Mouse (Mus musculus) heart, adult 2 months (tissue): Measurements from ENCODE around the gene Ssb. TPM values are rescaled to one million over a fixed set of nuclear protein-coding genes. Genes with fewer than 3 reads are reported as not detected.
"Not testable (repeated sequence)": the region's sequence is repeated elsewhere in the genome, so short reads cannot be mapped to it uniquely, and the experiment has no call there.

Source experiments
- DNase-seq, 2 experiments: peaks; one replicate each; pipeline ENCODE4 v3.0.0; 2021
- H3K27ac ChIP-seq: fragments of 200-600 bp; 2 replicates; pipeline ENCODE4 v1.8.1; 2022
- H3K27me3 ChIP-seq: fragments of 200-500 bp; 2 replicates; pipeline ENCODE4 v1.6.1; 2012; ENCODE audit warnings: mild to moderate bottlenecking, low read length, inconsistent platforms, mixed read lengths; ENCODE audit not compliant: control insufficient read depth, insufficient read depth
- H3K36me3 ChIP-seq: fragments of 200-500 bp; 2 replicates; pipeline ENCODE4 v1.6.1; 2012; ENCODE audit warnings: low read length, inconsistent platforms; ENCODE audit not compliant: control insufficient read depth, insufficient read depth
- H3K4me1 ChIP-seq: fragments of 200-500 bp; 2 replicates; pipeline ENCODE4 v1.6.1; 2011; ENCODE audit warnings: low read length; ENCODE audit not compliant: control insufficient read depth, insufficient read depth
- H3K4me3 ChIP-seq: fragments of 200-600 bp; 2 replicates; pipeline ENCODE4 v1.8.1; 2022
- H3K79me2 ChIP-seq: fragments of 200-500 bp; replicated peaks from 2 replicates; pipeline ENCODE4 v1.6.1; 2012; ENCODE audit warnings: mild to moderate bottlenecking, inconsistent platforms, low read length, moderate library complexity, mixed read lengths; ENCODE audit not compliant: control insufficient read depth, insufficient read depth
- H3K9ac ChIP-seq: fragments of 200-500 bp; 2 replicates; pipeline ENCODE4 v1.6.1; 2012; ENCODE audit warnings: low read depth, mild to moderate bottlenecking, control low read depth, inconsistent platforms, low read length, mixed read lengths
- CTCF ChIP-seq: fragments of 200-600 bp; IDR thresholded peaks from 2 replicates; pipeline ENCODE4 v1.8.1; 2022; ENCODE audit warnings: antibody characterized with exemption, mild to moderate bottlenecking, moderate library complexity
- EP300 ChIP-seq: fragments of 200-500 bp; IDR thresholded peaks from 2 replicates; pipeline ENCODE4 v1.6.1; 2011; ENCODE audit warnings: low read depth, low read length, control low read depth; ENCODE audit not compliant: insufficient read depth
- POLR2A ChIP-seq: fragments of 200-500 bp; IDR thresholded peaks from 2 replicates; pipeline ENCODE4 v1.6.1; 2011; ENCODE audit warnings: mild to moderate bottlenecking, low read depth, low read length, control low read depth; ENCODE audit not compliant: insufficient read depth
- WGBS: fragments of 180-500 bp; shearing (Covaris S2); methylation state at CpG from one replicate; pipeline ENCODE4 v1.1.7; 2018; 5-methylcytosine and 5-hydroxymethylcytosine counted together
- intact Hi-C: fragments of 180-260 bp; cut with DNase I; formaldehyde crosslinking; loops from one replicate; pipeline ENCODE4 v1.15.1; 2025
- polyA plus RNA-seq: library from polyadenylated mRNA; depleted of rRNA; stranded (reverse); fragments of >200 nt; gene quantifications from 2 replicates; pipeline ENCODE4 v1.2.3, GENCODE M21; 2012; rRNA removed
- total RNA-seq, 2 experiments: library from RNA; stranded (reverse); gene quantifications; 2 replicates each; pipeline ENCODE4 v1.2.3; 2021

Gene Ssb
- total and polyA plus RNA-seq, 3 experiments: 4.3 to 64.0 (median 58.4) TPM

- H3K4me3 ChIP-seq: peak overlapping the region; percentile 84
- peaks cover 3% of the 10 kb centered on the region; the same call in 1 of the 2 replicates for H3K79me2 ChIP-seq
- WGBS: under 1% methylated on average over 55 of the region's 55 CpGs
- peaks cover 13% of the 10 kb centered on the region for H3K36me3 ChIP-seq
- intact Hi-C loops: loop anchor here (1.0 to 5.0 kb wide), 3 partner anchors 13 to 176 kb away; partner anchors contain the start of genes Mettl5, Ppig and Ssb
- H3K27ac ChIP-seq: peak overlapping the region; percentile 83
- TF ChIP-seq POLR2A: no peak
- TF ChIP-seq EP300: no peak
- no peak for TF ChIP-seq CTCF
- H3K9ac ChIP-seq: peak overlapping the region; percentile 99
- no peaks in the 10 kb centered on the region for H3K27me3 ChIP-seq
- peak; percentile 68 to 78 for DNase-seq
- H3K4me1 ChIP-seq: peaks cover 3% of the 10 kb centered on the region
These were observed 36.5 kb downstream of the Ssb start for GRCm38 (mm10) chr2:69897618-69898575.

- WGBS: 86% methylated on average over 3 of the region's 3 CpGs
- Histone ChIP-seq H3K79me2 (peaks cover 4% of the 10 kb centered on the region), H3K9ac (no peak overlapping the region), H3K4me3 (no peak overlapping the region), H3K27me3 (no peaks in the 10 kb centered on the region), H3K4me1 (peaks cover under 1% of the 10 kb centered on the region), H3K27ac (no peak overlapping the region), H3K36me3 (peaks cover 17% of the 10 kb centered on the region)
- DNase-seq: no peak
- intact Hi-C loops: no loop called here
- TF ChIP-seq CTCF (no peak), POLR2A (no peak), EP300 (no peak)
These were observed 42.2 kb downstream of the Ssb start for GRCm38 (mm10) chr2:69903541-69903940.

- H3K4me1 ChIP-seq, H3K9ac ChIP-seq, H3K79me2 ChIP-seq, H3K36me3 ChIP-seq, H3K27me3 ChIP-seq, H3K4me3 ChIP-seq, intact Hi-C loops, H3K27ac ChIP-seq, DNase-seq: not testable (repeated sequence)
- 85% methylated on average over 4 of the region's 4 CpGs for WGBS
These were observed 46.0 kb downstream of the Ssb start for GRCm38 (mm10) chr2:69907394-69907793.

GRCm38 (mm10) chr2:69912801-69913200, 51.4 kb downstream of the Ssb start:
- peaks cover 3% of the 10 kb centered on the region; the same call in 1 of the 2 replicates for H3K36me3 ChIP-seq
- no peak overlapping the region for H3K27ac ChIP-seq
- no peaks in the 10 kb centered on the region for H3K27me3 ChIP-seq
- no peak overlapping the region for H3K9ac ChIP-seq
- H3K79me2 ChIP-seq: peaks cover 7% of the 10 kb centered on the region
- no peaks in the 10 kb centered on the region for H3K4me1 ChIP-seq
- no peak for DNase-seq
- TF ChIP-seq EP300: no peak
- TF ChIP-seq POLR2A: no peak
- TF ChIP-seq CTCF: no peak
- intact Hi-C loops: no loop called here
- 83% methylated on average over 2 of the region's 2 CpGs for WGBS
- H3K4me3 ChIP-seq: no peak overlapping the region

GRCm38 (mm10) chr2:69917301-69917700, 55.9 kb downstream of the Ssb start:
- Histone ChIP-seq H3K9ac (no peak overlapping the region), H3K4me1 (no peaks in the 10 kb centered on the region), H3K27me3 (no peaks in the 10 kb centered on the region), H3K4me3 (no peak overlapping the region), H3K36me3 (peaks cover 5% of the 10 kb centered on the region), H3K27ac (no peak overlapping the region), H3K79me2 (0 out of 2 replicates have a peak, but pooled peaks cover 1% of the 10 kb centered on the region)
- DNase-seq: no peak
- intact Hi-C loops: no loop called here
- TF ChIP-seq POLR2A: no peak
- no peak for TF ChIP-seq EP300
- no peak for TF ChIP-seq CTCF
- 56% methylated on average over 3 of the region's 3 CpGs for WGBS

Other genes starting within 250 kb of the Ssb start
- 1 to 10 TPM; 5.1 to 5.2 TPM for gene Bbs5, start 214.4 kb upstream of the Ssb start, total RNA-seq
- 1.6 and 2.0 TPM in 2 replicates for gene Bbs5, start 214.4 kb upstream of the Ssb start, polyA plus RNA-seq
- 10 to 100 TPM; 67.3 to 75.7 TPM for gene Klhl41, start 191.4 kb upstream of the Ssb start, total RNA-seq
- gene Klhl41, start 191.4 kb upstream of the Ssb start, polyA plus RNA-seq: 19.3 and 40.7 TPM in 2 replicates
- 10 to 100 TPM; 27.1 to 33.1 TPM for gene Fastkd1, start 148.0 kb upstream of the Ssb start, total RNA-seq
- 8.8 and 17.2 TPM in 2 replicates for gene Fastkd1, start 148.0 kb upstream of the Ssb start, polyA plus RNA-seq
- 10 to 100 TPM; 35.5 to 36.2 TPM for gene Ppig, start 139.0 kb upstream of the Ssb start, total RNA-seq
- 1.7 and 4.4 TPM in 2 replicates for gene Ppig, start 139.0 kb upstream of the Ssb start, polyA plus RNA-seq
- gene Ccdc173, start 72.0 kb upstream of the Ssb start, total RNA-seq: under 1 TPM; 0.59 to 0.65 TPM
- gene Ccdc173, start 72.0 kb upstream of the Ssb start, polyA plus RNA-seq: 0.12 and 0.23 TPM in 2 replicates
- gene Phospho2, start 71.9 kb upstream of the Ssb start, total RNA-seq: 10 to 100 TPM; 25.3 to 26.8 TPM
- gene Phospho2, start 71.9 kb upstream of the Ssb start, polyA plus RNA-seq: 14.5 and 18.2 TPM in 2 replicates
- 10 to 100 TPM; 31.8 to 32.3 TPM for gene Klhl23, start 39.6 kb upstream of the Ssb start, total RNA-seq
- 10.3 and 24.2 TPM in 2 replicates for gene Klhl23, start 39.6 kb upstream of the Ssb start, polyA plus RNA-seq
- 10 to 100 TPM; 20.4 to 24.9 TPM for gene Mettl5, start 24.1 kb downstream of the Ssb start, total RNA-seq
- gene Mettl5, start 24.1 kb downstream of the Ssb start, polyA plus RNA-seq: 5.5 and 7.2 TPM in 2 replicates
- gene Ubr3, start 35.7 kb downstream of the Ssb start, total RNA-seq: 100 to 1,000 TPM; 112 to 117 TPM
- gene Ubr3, start 35.7 kb downstream of the Ssb start, polyA plus RNA-seq: 26.0 and 50.8 TPM in 2 replicates
- gene Myo3b, start 177.6 kb downstream of the Ssb start, total RNA-seq: under 1 TPM in 1 of 2 experiments, not detected in 1; 0.08 TPM
- not detected in 2 replicates for gene Myo3b, start 177.6 kb downstream of the Ssb start, polyA plus RNA-seq